Comparison of ENCODE assay signal across 8 mouse cellular contexts in the genomic region with DNA sequence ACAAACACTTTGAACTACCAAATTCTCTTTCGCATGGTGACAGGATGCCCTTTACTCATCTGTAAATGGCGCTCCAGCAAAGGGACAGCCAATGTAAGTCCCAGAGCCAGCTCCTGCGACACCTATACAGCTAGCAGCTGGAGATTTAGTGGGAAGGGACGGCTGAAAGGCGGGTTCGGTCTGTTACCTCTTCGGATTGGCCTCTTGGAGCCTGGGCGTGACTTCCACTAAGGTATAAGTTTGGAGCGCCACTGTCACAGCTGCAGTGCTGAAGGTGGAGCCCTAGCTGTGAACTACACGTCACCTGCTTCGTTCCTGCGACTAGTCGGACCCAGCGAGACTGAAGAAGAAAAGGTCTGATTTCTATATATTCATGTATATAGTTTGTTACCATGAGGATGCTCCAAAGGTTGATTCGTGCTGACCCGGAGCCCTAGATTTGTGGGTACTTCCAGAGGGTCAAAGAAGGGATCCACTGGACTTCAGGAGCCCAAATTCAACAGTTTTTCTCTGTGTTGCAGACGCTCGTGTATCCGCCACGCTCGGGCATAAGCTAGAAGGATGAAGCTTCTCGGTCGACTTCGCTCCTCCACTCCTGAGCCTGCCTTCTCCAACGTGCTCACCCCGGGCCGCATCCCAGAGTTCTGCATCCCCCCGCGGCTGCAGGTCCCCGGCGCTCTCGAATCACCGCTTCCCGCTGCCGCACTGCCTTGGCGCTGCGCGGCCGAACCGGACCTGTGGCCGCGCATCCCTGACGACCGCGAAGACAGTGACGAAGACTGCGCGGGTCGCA. TPM values are rescaled to one million over a fixed set of nuclear protein-coding genes. Genes with fewer than 3 reads are reported as not detected.
A peak's percentile ranks its signal among the peaks of the same experiment; 100 is the strongest.
DNase-seq lines count a peak whose midpoint lies in the region; ATAC-seq and TF ChIP-seq lines count a peak whose summit lies in the region.

Gene C2cd4b, plus strand, starts transcription at position 275 of the 793 bp plus-strand sequence.

- under 1% methylated on average over 49 of the region's 49 CpGs for WGBS in forebrain, embryonic 16.5 days
- WGBS in hindbrain, embryonic 12.5 days, result 3% methylated on average over 49 of the region's 49 CpGs
- under 1% methylated on average over 49 of the region's 49 CpGs for WGBS in lung, postnatal 0 days

- peak within 1 kb of the TSS; percentile 83 for H3K4me2 ChIP-seq in forebrain, embryonic 16.5 days (ENCODE audit: low read length)
- peak within 1 kb of the TSS; percentile 94 for H3K4me2 ChIP-seq in hindbrain, embryonic 12.5 days (replicated peaks)
- peak within 1 kb of the TSS; percentile 89 for H3K4me2 ChIP-seq in lung, postnatal 0 days (replicated peaks; ENCODE audit: low read depth, low read length)

- H3K9ac ChIP-seq in forebrain, embryonic 16.5 days (replicated peaks; ENCODE audit: low read depth, low read length), result peak within 1 kb of the TSS; percentile 75
- peak within 1 kb of the TSS; percentile 71 for H3K9ac ChIP-seq in hindbrain, embryonic 12.5 days
- H3K9ac ChIP-seq in lung, postnatal 0 days (replicated peaks; ENCODE audit: low read depth), result no peak within 1 kb of the TSS

- no peak for TF ChIP-seq CTCF in lung, postnatal 0 days (IDR thresholded peaks at IDR 0.05)

- TF ChIP-seq EP300 in lung, postnatal 0 days (IDR thresholded peaks at IDR 0.05), result no peak

- peak; percentile 40 for DNase-seq in Muller cell, postnatal 12 days (ENCODE audit: inconsistent ontology term)
- peak; percentile 4 for DNase-seq in cerebellum, adult 11 months
- DNase-seq in layer of hippocampus, adult 9-11 months, result peak; percentile 52
- peak; percentile 92 for DNase-seq in lung, postnatal 0 days (ENCODE audit: low spot score)
- DNase-seq in right cerebral cortex, postnatal 36 days (ENCODE audit: low spot score in 2 of 2), result peak; percentile 31 to 41
- no peak for DNase-seq in c-Kit-positive CD71-positive TER-119-positive erythroid progenitor cells, embryonic 14.5 days (ENCODE audit: low spot score)

- peak within 1 kb of the TSS; percentile 74 for H3K4me3 ChIP-seq in forebrain, embryonic 16.5 days (replicated peaks; ENCODE audit: low read length)
- peak within 1 kb of the TSS; percentile 68 for H3K4me3 ChIP-seq in hindbrain, embryonic 12.5 days
- H3K4me3 ChIP-seq in lung, postnatal 0 days (ENCODE audit: low read depth, low read length), result peak within 1 kb of the TSS; percentile 57

- H3K27me3 ChIP-seq in forebrain, embryonic 16.5 days (replicated peaks; ENCODE audit: control insufficient read depth, insufficient read depth, low read length), result peaks cover 13% of the 10 kb centered on the region
- peaks cover 26% of the 10 kb centered on the region for H3K27me3 ChIP-seq in hindbrain, embryonic 12.5 days
- H3K27me3 ChIP-seq in lung, postnatal 0 days (replicated peaks; ENCODE audit: insufficient read depth, low read length), result peaks cover 14% of the 10 kb centered on the region; the same call in 1 of the 2 replicates

- no peaks in the 10 kb centered on the region for H3K9me3 ChIP-seq in forebrain, embryonic 16.5 days (ENCODE audit: control insufficient read depth, low read length)
- no peaks in the 10 kb centered on the region for H3K9me3 ChIP-seq in hindbrain, embryonic 12.5 days (replicated peaks)
- H3K9me3 ChIP-seq in lung, postnatal 0 days (ENCODE audit: low read length), result no peaks in the 10 kb centered on the region

- H3K36me3 ChIP-seq in forebrain, embryonic 16.5 days (ENCODE audit: control insufficient read depth, insufficient read depth), result no peaks in the 10 kb centered on the region
- no peaks in the 10 kb centered on the region for H3K36me3 ChIP-seq in hindbrain, embryonic 12.5 days
- no peaks in the 10 kb centered on the region for H3K36me3 ChIP-seq in lung, postnatal 0 days (ENCODE audit: insufficient read depth, low read length)

- peaks cover 11% of the 10 kb centered on the region for H3K4me1 ChIP-seq in forebrain, embryonic 16.5 days (replicated peaks; ENCODE audit: control insufficient read depth, insufficient read depth, low read length)
- H3K4me1 ChIP-seq in hindbrain, embryonic 12.5 days, result peaks cover 13% of the 10 kb centered on the region
- H3K4me1 ChIP-seq in lung, postnatal 0 days (ENCODE audit: insufficient read depth, low read depth, low read length), result no peaks in the 10 kb centered on the region

- H3K27ac ChIP-seq in forebrain, embryonic 16.5 days (ENCODE audit: low read length), result peak within 1 kb of the TSS; percentile 58
- peak within 1 kb of the TSS; percentile 85 for H3K27ac ChIP-seq in hindbrain, embryonic 12.5 days
- peak within 1 kb of the TSS; percentile 43; the same call in 1 of the 2 replicates for H3K27ac ChIP-seq in lung, postnatal 0 days (ENCODE audit: low read length)

- ATAC-seq in forebrain, embryonic 16.5 days, result peak; percentile 32
- ATAC-seq in hindbrain, embryonic 12.5 days (ENCODE audit: low FRiP score), result peak; percentile 41
- ATAC-seq in lung, postnatal 0 days, result peak; percentile 88

RNA-seq across cellular contexts. Expression of gene C2cd4b, which starts in this region (rescaled TPM):
- polyA plus RNA-seq in forebrain, embryonic 16.5 days (2015; fragmentation: Nextera tagmentation; extraction: Ambion mirVana), result 0.26 and 0.30 TPM in 2 replicates
- 0.33 and 0.52 TPM in 2 replicates for polyA plus RNA-seq in hindbrain, embryonic 12.5 days (2016; fragmentation: Nextera tagmentation; extraction: Ambion mirVana)
- polyA plus RNA-seq in lung, postnatal 0 days (2015; fragmentation: Nextera tagmentation; extraction: Ambion mirVana), result 7.7 and 8.8 TPM in 2 replicates

Comparison
In these comparisons a context has a peak if more than half of its experiments do, and no peak if none do; other contexts are left out.
1. Peak in ATAC-seq, H3K4me3 ChIP-seq, H3K27ac ChIP-seq, H3K9ac ChIP-seq and H3K4me2 ChIP-seq in forebrain, embryonic 16.5 days; RNA of the gene not detected or under 1 TPM.
2. Peak in ATAC-seq, H3K4me3 ChIP-seq, H3K27ac ChIP-seq, H3K9ac ChIP-seq and H3K4me2 ChIP-seq in hindbrain, embryonic 12.5 days; RNA of the gene not detected or under 1 TPM.
3. ATAC-seq: peak in every context shown above with its lines; median percentile 88 in lung, postnatal 0 days; 41 in hindbrain, embryonic 12.5 days; 32 in forebrain, embryonic 16.5 days.